Mouse (Mus musculus): ENCODE measurements at regions not wholly inside any gene's neighbourhood (a gene's known extent, or its start where the extent isn't known, plus 50 kb on each side); places are given as distances from the start of the nearest gene placed in this dataset.

DNA sequence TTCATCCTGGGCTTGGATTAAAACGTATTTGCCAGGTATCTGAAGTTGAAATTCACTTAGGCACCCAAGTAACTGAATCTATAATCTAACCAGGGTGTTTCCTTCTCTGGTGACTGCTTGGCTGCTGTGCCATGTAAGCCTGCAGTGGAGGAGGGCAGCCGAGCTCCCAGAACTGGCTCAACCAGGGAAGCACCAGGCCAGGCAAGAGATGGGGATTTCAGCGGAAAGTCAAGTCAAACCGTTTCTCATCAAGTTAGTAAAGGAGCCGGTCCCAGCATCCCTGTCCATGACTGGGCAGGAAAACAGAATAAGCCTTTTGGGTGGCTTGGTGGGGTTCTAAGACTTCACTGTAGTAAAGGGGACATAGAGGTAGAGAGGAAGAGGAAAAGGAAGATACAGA lies 341.1 kb upstream of the Sall1 start:
- TF ChIP-seq PAX5 (IDR thresholded peaks at IDR 0.05; ENCODE audit: low read length), result no peak
- TF ChIP-seq CHD1 (IDR thresholded peaks at IDR 0.05; ENCODE audit: low read depth, low read length), result no peak
- no peak for TF ChIP-seq EP300 (IDR thresholded peaks at IDR 0.05; ENCODE audit: low read length)
- TF ChIP-seq USF2 (conservative IDR thresholded peaks at IDR 0.05; ENCODE audit: low read depth, low read length), result no peak
- no peak for TF ChIP-seq CTCF (conservative IDR thresholded peaks at IDR 0.05 in 1 of 2, IDR thresholded peaks at IDR 0.05 in 1 of 2; ENCODE audit: low read depth in 2 of 2, low read length in 2 of 2)
- no peak for TF ChIP-seq JUND (conservative IDR thresholded peaks at IDR 0.05; ENCODE audit: low read depth, low read length)
- no peak for TF ChIP-seq POLR2A (IDR thresholded peaks at IDR 0.05; ENCODE audit: low read depth, low read length)
